ENCODE assay signal across 15 mouse cellular contexts in genomic region chr3:102009926-102010381, GRCm38 (mm10). TPM values are rescaled to one million over a fixed set of nuclear protein-coding genes. Genes with fewer than 3 reads are reported as not detected.
DNase-seq lines count a peak whose midpoint lies in the region; ATAC-seq lines count a peak whose summit lies in the region.
"Had no signal": no experiment of that assay in that cellular context is flagged by ENCODE, and none has a peak within 500 bp of the region (broad histone marks: within the 10 kb centered on the region; RNA-seq: fewer than 3 reads in every experiment).

Nhlh2 (plus strand) TSS chr3:102010076.

- peak; percentile 45 for DNase-seq in cerebellum, adult 11-12 months
- DNase-seq in cerebellum, postnatal 36 days = peak; percentile 34 to 50
- DNase-seq in hindbrain, embryonic 10.5 days (ENCODE audit: low spot score) = peak; percentile 34
- no peak for DNase-seq in spleen, postnatal 36 days (ENCODE audit: low spot score in 2 of 2)
- no peak for DNase-seq in heart, postnatal 25 days (ENCODE audit: low spot score)
- DNase-seq: adrenal gland, postnatal 14 days; gastrocnemius, adult 2 months had no signal

- peak within 1 kb of the TSS; percentile 94 for H3K27ac ChIP-seq in hindbrain, embryonic 10.5 days
- peak within 1 kb of the TSS; percentile 93 for H3K27ac ChIP-seq in midbrain, embryonic 15.5 days
- H3K27ac ChIP-seq: gastrocnemius, adult 2 months; left cerebral cortex, adult 2 months; stomach, embryonic 15.5 days had no signal

- WGBS in hindbrain, embryonic 10.5 days = 17% methylated on average over 2 of the region's 2 CpGs
- 11% methylated on average over 2 of the region's 2 CpGs for WGBS in midbrain, embryonic 15.5 days

- peaks cover 27% of the 10 kb centered on the region for H3K4me1 ChIP-seq in hindbrain, embryonic 10.5 days (replicated peaks)
- peaks cover 20% of the 10 kb centered on the region for H3K4me1 ChIP-seq in midbrain, embryonic 15.5 days

- ATAC-seq in midbrain, embryonic 15.5 days (replicated peaks) = no peak; the same call in none of the 2 replicates
- ATAC-seq in granulocyte monocyte progenitor cell, adult 5-6 weeks (replicated peaks; ENCODE audit: poor library complexity, severe bottlenecking) = no peak
- no peak for ATAC-seq in erythroid progenitor cell, adult 5-6 weeks (replicated peaks; ENCODE audit: low FRiP score, poor library complexity, severe bottlenecking)

- peak within 1 kb of the TSS; percentile 69 for H3K4me2 ChIP-seq in midbrain, embryonic 15.5 days

- peaks cover 75% of the 10 kb centered on the region for H3K27me3 ChIP-seq in hindbrain, embryonic 10.5 days (ENCODE audit: insufficient read depth, poor library complexity, severe bottlenecking)
- peaks cover 3% of the 10 kb centered on the region; the same call in 1 of the 2 replicates for H3K27me3 ChIP-seq in midbrain, embryonic 15.5 days (replicated peaks)

- intact Hi-C loops in heart, postnatal 25 days (cut with DNase I) = no loop called here

- no peaks in the 10 kb centered on the region for H3K9me3 ChIP-seq in hindbrain, embryonic 10.5 days
- no peaks in the 10 kb centered on the region for H3K9me3 ChIP-seq in midbrain, embryonic 15.5 days
- H3K9me3 ChIP-seq: stomach, embryonic 15.5 days had no signal

- peaks cover 7% of the 10 kb centered on the region; the same call in 1 of the 2 replicates for H3K36me3 ChIP-seq in hindbrain, embryonic 10.5 days
- no peaks in the 10 kb centered on the region for H3K36me3 ChIP-seq in midbrain, embryonic 15.5 days (replicated peaks)
- H3K36me3 ChIP-seq: stomach, embryonic 15.5 days had no signal

- peak within 1 kb of the TSS; percentile 72 for H3K9ac ChIP-seq in midbrain, embryonic 15.5 days
- H3K9ac ChIP-seq: stomach, embryonic 15.5 days had no signal

- H3K4me3 ChIP-seq in hindbrain, embryonic 10.5 days = peak within 1 kb of the TSS; percentile 59
- H3K4me3 ChIP-seq in midbrain, embryonic 15.5 days = peak within 1 kb of the TSS; percentile 50
- H3K4me3 ChIP-seq: left cerebral cortex, adult 2 months had no signal

RNA-seq across cellular contexts. Expression of gene Nhlh2, which starts in this region (rescaled TPM):
- polyA plus RNA-seq in hindbrain, embryonic 10.5 days (2016; fragmentation: Nextera tagmentation; extraction: Ambion mirVana) = 64.1 and 152 TPM in 2 replicates
- polyA plus RNA-seq in midbrain, embryonic 15.5 days (2015; fragmentation: Nextera tagmentation; extraction: Ambion mirVana) = 38.8 and 44.3 TPM in 2 replicates
- total RNA-seq in granulocyte monocyte progenitor cell, adult 5-6 weeks (2014; fragmentation: Nextera tagmentation) = not detected in 2 replicates
- total RNA-seq in granulocyte monocyte progenitor cell, adult 5-6 weeks (2017) = not detected in 2 replicates
- total RNA-seq in heart, postnatal 25 days (2021) = not detected
- not detected in 2 replicates for total RNA-seq in erythroid progenitor cell, adult 5-6 weeks (2015; ENCODE audit: low replicate concordance)
- not detected in 2 replicates for total RNA-seq in erythroid progenitor cell, adult 5-6 weeks (2017; ENCODE audit: low replicate concordance)
- total RNA-seq: adrenal gland, postnatal 14 days; gastrocnemius, adult 2 months; megakaryocyte-erythroid progenitor cell, adult 5-6 weeks had no signal
- polyA plus RNA-seq: heart, postnatal 0 days; liver, embryonic 16.5 days had no signal

Comparison
In these comparisons a context has a peak if more than half of its experiments do, and no peak if none do; other contexts are left out.
1. DNase-seq: peak in cerebellum, adult 11-12 months (single experiment), cerebellum, postnatal 36 days (2 of 2) and hindbrain, embryonic 10.5 days (single experiment); none in spleen, postnatal 36 days (0 of 2) and heart, postnatal 25 days (single experiment).